Mouse (Mus musculus) embryonic facial prominence, embryonic 11.5 days (tissue): ENCODE measurements at regions not wholly inside any gene's neighbourhood (a gene's known extent, or its start where the extent isn't known, plus 50 kb on each side); places are given as distances from the start of the nearest gene placed in this dataset.

Experiments
- ATAC-seq: fragments of 200-750 bp; cut with Nextera tagmentation; replicated peaks from 2 replicates; pipeline ENCODE4 v1.8.0; 2017; ENCODE audit warnings: low read depth; ENCODE audit not compliant: insufficient number of reproducible peaks, low FRiP score, low TSS enrichment
- DNase-seq: peaks from one replicate; pipeline ENCODE4 v3.0.0-alpha.2; 2015; ENCODE audit warnings: low spot score
- H3K27ac ChIP-seq: fragments of 300-500 bp; sonication (generic); replicated peaks from 2 replicates; pipeline ENCODE4 v1.5.1; 2014; ENCODE audit warnings: mild to moderate bottlenecking, low read depth, low read length, control low read depth
- H3K27me3 ChIP-seq: fragments of 300-500 bp; sonication (generic); 2 replicates; pipeline ENCODE4 v1.6.1; 2014; ENCODE audit warnings: mild to moderate bottlenecking, low read length, moderate library complexity, mixed read lengths; ENCODE audit not compliant: control insufficient read depth, insufficient read depth
- H3K36me3 ChIP-seq: fragments of 300-500 bp; sonication (generic); replicated peaks from 2 replicates; pipeline ENCODE4 v1.6.1; 2014; ENCODE audit warnings: low read depth, mild to moderate bottlenecking, low read length, moderate library complexity, mixed read lengths; ENCODE audit not compliant: control insufficient read depth, insufficient read depth
- H3K4me1 ChIP-seq: fragments of 300-500 bp; sonication (generic); 2 replicates; pipeline ENCODE4 v1.6.1; 2014; ENCODE audit warnings: low read length, mixed read lengths; ENCODE audit not compliant: control insufficient read depth, insufficient read depth
- H3K4me2 ChIP-seq: fragments of 300-500 bp; sonication (generic); 2 replicates; pipeline ENCODE4 v1.6.1; 2014; ENCODE audit warnings: low read depth, mild to moderate bottlenecking, control low read depth, low read length, moderate library complexity
- H3K4me3 ChIP-seq: fragments of 300-500 bp; sonication (generic); 2 replicates; pipeline ENCODE4 v1.5.1; 2014; ENCODE audit warnings: low read depth, low read length, control low read depth
- H3K9ac ChIP-seq: fragments of 300-500 bp; sonication (generic); replicated peaks from 2 replicates; pipeline ENCODE4 v1.6.1; 2014; ENCODE audit warnings: mild to moderate bottlenecking, control low read depth, low read length
- H3K9me3 ChIP-seq: fragments of 300-500 bp; sonication (generic); replicated peaks from 2 replicates; pipeline ENCODE4 v1.6.1; 2016; ENCODE audit warnings: mild to moderate bottlenecking, low read length, inconsistent platforms, mixed read lengths; ENCODE audit not compliant: control insufficient read depth
- WGBS: fragments of 180-500 bp; shearing (Covaris S2); extraction: QIAGEN DNeasy Blood & Tissue Kit; methylation state at CpG from one replicate; pipeline ENCODE4 v1.1.7; 2014; 5-methylcytosine and 5-hydroxymethylcytosine counted together

DNA sequence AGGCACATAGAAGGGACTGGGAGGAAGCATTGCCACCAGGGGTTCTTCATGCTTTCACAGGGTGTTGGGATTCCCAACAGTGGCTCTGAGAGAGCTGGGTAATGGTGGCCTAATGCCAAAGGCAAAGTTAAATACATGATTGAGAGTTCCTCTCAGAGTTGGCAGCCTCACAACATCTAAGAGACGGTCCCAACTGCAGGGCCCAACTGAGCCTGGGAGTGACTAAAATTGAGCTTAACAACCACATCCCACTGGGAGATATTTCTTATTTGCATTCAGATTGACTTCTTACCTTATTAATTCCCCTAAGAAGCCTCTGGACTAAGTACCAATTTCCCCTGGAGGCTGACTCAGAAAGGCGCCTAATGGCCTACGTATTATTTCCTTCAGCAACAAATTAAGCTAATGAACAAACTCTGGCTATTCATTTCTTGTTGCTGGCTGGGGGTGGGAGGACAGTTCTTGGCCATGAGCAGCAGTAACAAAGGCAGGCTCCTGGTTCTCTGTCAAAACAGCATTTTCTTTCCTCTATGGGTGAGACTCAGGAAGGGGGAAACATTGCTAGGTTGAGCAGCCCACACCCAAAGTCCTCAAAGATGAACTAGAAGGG is 77.0 kb upstream of the Adra1d start:
- Histone ChIP-seq H3K4me3 (no peak overlapping the region), H3K27me3 (no peaks in the 10 kb centered on the region), H3K4me1 (no peaks in the 10 kb centered on the region), H3K36me3 (no peaks in the 10 kb centered on the region), H3K4me2 (no peak overlapping the region), H3K9me3 (no peaks in the 10 kb centered on the region), H3K9ac (no peak overlapping the region), H3K27ac (no peak overlapping the region)
- 82% methylated on average over 3 of the region's 3 CpGs for WGBS
- DNase-seq = no peak
- ATAC-seq = no peak

DNA sequence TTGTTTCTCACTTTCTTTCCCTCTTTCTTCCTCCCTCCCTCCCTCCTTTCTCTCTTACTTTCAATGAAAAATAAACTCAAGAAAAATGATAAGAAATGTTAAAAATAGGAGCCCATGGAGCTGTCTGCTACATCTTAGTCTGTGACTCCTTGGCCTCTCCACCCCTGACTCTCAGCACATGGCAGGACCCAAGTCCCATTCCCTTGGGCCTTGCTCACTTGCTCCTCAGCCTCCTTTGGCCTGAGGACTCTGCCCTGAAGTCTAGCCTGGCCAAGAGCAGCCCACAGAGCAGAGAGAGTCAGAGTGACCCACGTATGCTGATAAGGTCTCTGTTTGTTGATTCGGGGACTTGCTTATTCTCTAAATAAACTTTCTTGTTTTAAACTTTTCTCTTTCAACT is 73.7 kb upstream of the Adra1d start:
- ATAC-seq (no peak), DNase-seq (no peak)
- no peak overlapping the region for H3K27ac ChIP-seq
- H3K9ac ChIP-seq = no peak overlapping the region
- no peaks in the 10 kb centered on the region for H3K4me1 ChIP-seq
- WGBS = 77% methylated on average over 2 of the region's 2 CpGs
- no peak overlapping the region for H3K4me2 ChIP-seq
- no peaks in the 10 kb centered on the region for H3K27me3 ChIP-seq
- no peak overlapping the region for H3K4me3 ChIP-seq
- no peaks in the 10 kb centered on the region for H3K9me3 ChIP-seq
- H3K36me3 ChIP-seq = no peaks in the 10 kb centered on the region

DNA sequence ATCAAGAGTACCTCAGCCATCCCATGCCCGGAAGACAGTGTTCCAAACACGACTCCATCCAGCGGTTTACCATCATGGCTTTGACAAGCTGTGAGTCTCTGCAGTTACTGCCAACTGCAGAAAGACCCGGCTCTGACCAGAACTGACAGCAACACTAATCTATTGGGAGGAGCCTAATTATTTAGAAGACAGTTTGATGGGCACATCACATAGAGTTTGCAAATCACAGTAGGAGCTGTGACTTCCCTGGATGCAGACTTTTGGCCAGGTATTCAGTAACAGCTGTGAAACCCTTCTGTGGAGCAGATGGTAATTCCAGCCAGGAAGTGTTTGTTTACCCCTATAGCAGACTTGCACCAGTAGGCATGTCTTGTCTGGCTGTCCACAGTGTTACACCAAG is 55.8 kb upstream of the Adra1d start:
- H3K4me2 ChIP-seq = no peak overlapping the region
- no peaks in the 10 kb centered on the region for H3K9me3 ChIP-seq
- H3K4me3 ChIP-seq = no peak overlapping the region
- no peak overlapping the region for H3K9ac ChIP-seq
- no peaks in the 10 kb centered on the region for H3K27me3 ChIP-seq
- H3K27ac ChIP-seq = no peak overlapping the region
- no peaks in the 10 kb centered on the region for H3K36me3 ChIP-seq
- WGBS = 77% methylated on average over 4 of the region's 4 CpGs
- no peaks in the 10 kb centered on the region for H3K4me1 ChIP-seq
- no peak for DNase-seq
- ATAC-seq = no peak

DNA sequence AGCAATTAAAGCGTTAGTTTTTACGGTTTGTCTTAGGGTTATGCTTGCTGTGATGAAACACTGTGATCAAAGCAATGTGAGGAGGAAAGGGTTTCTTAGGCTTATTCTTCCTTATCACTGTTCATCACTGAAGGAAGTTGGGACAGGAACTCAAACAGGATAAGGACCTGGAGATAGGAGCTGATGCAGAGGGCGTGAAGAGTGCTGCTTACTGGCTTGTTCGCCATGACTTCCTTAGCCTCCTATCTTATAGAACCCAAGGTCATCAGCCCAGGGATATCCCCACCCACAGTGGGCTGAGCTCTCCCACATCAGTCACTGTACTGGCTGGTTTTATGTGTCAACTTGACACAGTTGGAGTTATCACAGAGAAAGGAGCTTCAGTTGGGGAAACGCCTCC is 50.4 kb upstream of the Adra1d start:
- no peaks in the 10 kb centered on the region for H3K27me3 ChIP-seq
- no peaks in the 10 kb centered on the region for H3K9me3 ChIP-seq
- H3K4me1 ChIP-seq = no peaks in the 10 kb centered on the region
- 67% methylated on average over 5 of the region's 5 CpGs for WGBS
- no peak overlapping the region for H3K27ac ChIP-seq
- no peaks in the 10 kb centered on the region for H3K36me3 ChIP-seq
- no peak overlapping the region for H3K9ac ChIP-seq
- H3K4me2 ChIP-seq = no peak overlapping the region
- no peak overlapping the region for H3K4me3 ChIP-seq
- ATAC-seq (no peak), DNase-seq (no peak)
